Mouse (Mus musculus): ENCODE results near the gene Mrpl9. TPM values are rescaled to one million over a fixed set of nuclear protein-coding genes. Genes with fewer than 3 reads are reported as not detected.

Gene Mrpl9
- 16.9 and 19.6 TPM in 2 replicates for polyA plus RNA-seq (2012; rRNA removed)

DNA sequence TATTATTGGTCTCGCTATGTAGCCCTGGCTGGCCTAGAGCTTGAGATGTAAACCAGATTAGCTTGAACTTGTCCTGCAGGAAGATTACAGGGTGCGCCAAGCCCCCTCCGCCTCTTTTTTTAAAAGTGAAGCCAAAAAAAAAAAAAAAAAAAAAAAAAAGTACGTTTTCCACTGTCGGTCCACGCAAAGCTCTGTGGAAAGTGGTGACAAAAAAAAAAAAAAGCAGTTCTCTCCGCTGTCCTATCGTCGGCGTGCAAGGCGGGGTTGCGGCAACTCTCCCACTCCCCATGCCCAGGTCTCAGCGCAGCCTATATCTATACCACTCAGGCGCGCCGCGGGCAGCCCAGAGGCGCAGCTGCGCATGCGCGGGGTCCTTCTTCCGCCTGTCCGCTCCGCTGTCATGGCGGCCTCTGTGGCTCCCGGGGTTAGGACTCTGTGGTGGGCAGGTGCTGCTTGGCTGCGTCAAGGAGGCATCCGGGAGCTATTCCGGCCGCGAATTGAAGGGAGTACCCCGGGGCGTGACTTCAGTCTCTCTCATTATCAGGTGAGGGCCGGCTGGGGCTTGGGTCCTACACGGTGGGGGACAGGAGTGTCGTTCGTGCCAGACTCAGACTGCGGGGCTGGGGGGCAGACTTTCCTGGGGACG lies at the start of gene Mrpl9:
Gene Mrpl9 (plus strand): TSS at position 368 of the 646 bp plus-strand sequence.
- no peaks in the 10 kb centered on the region for H3K27me3 ChIP-seq (ENCODE audit: control insufficient read depth, insufficient read depth, low read length)
- H3K4me1 ChIP-seq (ENCODE audit: control insufficient read depth, insufficient read depth, insufficient read length): peaks cover 4% of the 10 kb centered on the region
- peaks cover 23% of the 10 kb centered on the region for H3K36me3 ChIP-seq (ENCODE audit: control insufficient read depth, insufficient read depth, low read length)
- peak within 1 kb of the TSS; percentile 97 for H3K4me3 ChIP-seq (ENCODE audit: extremely low read depth, insufficient read depth, insufficient read length)
- WGBS: under 1% methylated on average over 39 of the region's 39 CpGs
- TF ChIP-seq CTCF (IDR thresholded peaks at IDR 0.05; ENCODE audit: extremely low read depth, insufficient read depth, insufficient read length, insufficient replicate concordance): no peak
- TF ChIP-seq POLR2A (IDR thresholded peaks at IDR 0.05; ENCODE audit: low read depth, low read length): peak; percentile 91
- H3K27ac ChIP-seq (ENCODE audit: insufficient read depth, low read length): peak within 1 kb of the TSS; percentile 78
- peak; percentile 82 to 94 for DNase-seq (ENCODE audit: low read depth in 1 of 2, low spot score in 2 of 2)

DNA sequence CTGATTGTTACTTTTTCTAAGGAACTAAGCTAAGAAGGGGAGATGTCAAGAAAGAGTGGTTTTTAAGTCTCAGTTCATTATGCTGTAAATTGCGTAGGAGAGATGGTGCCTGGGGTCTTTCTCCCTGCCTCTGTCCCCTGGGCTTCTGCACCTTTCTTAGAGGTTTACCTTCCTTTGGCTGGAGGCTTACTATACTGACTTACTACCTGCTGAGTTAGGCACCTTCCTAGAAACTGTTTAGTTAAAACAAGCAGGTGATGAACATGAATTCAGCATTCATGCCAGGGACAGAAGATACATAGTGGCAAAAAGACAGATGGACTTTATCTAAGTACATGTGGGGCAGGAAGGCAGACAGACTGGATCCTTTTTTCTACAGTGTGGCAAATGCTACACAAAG lies 46.8 kb upstream of the Mrpl9 start:
- Histone ChIP-seq H3K27ac (ENCODE audit: insufficient read depth, low read length) (no peak overlapping the region), H3K36me3 (ENCODE audit: control insufficient read depth, insufficient read depth, low read length) (no peaks in the 10 kb centered on the region), H3K4me1 (ENCODE audit: control insufficient read depth, insufficient read depth, insufficient read length) (no peaks in the 10 kb centered on the region; the same call in 1 of the 2 replicates), H3K4me3 (ENCODE audit: extremely low read depth, insufficient read depth, insufficient read length) (no peak overlapping the region), H3K27me3 (ENCODE audit: control insufficient read depth, insufficient read depth, low read length) (peaks cover 2% of the 10 kb centered on the region; the same call in 1 of the 2 replicates)
- DNase-seq (ENCODE audit: low read depth in 1 of 2, low spot score in 2 of 2): no peak
- TF ChIP-seq CTCF (IDR thresholded peaks at IDR 0.05; ENCODE audit: extremely low read depth, insufficient read depth, insufficient read length, insufficient replicate concordance): no peak
- no peak for TF ChIP-seq POLR2A (IDR thresholded peaks at IDR 0.05; ENCODE audit: low read depth, low read length)
- 87% methylated on average over 1 of the region's 1 CpGs for WGBS

DNA sequence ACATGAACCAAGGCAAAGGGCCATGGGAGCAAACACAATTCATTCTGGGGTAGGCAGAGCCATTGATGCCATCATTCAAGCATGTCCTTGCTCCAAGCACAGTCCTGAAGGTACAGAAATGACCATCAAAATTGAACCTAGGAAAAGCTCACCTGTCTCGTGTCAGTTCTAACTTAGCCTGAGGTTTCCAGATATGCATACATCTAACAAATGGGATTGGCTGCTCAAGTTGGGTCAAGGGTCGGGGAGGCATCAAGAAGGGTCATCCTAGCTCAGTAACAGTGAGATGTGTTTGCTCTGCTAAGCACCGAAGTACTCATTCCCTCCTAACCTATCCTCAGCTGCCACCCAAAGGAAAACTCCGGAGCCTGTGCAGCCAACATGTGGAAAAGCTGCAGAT lies 46.3 kb upstream of the Mrpl9 start:
- Histone ChIP-seq H3K4me3 (ENCODE audit: extremely low read depth, insufficient read depth, insufficient read length) (no peak overlapping the region), H3K36me3 (ENCODE audit: control insufficient read depth, insufficient read depth, low read length) (no peaks in the 10 kb centered on the region), H3K4me1 (ENCODE audit: control insufficient read depth, insufficient read depth, insufficient read length) (no peaks in the 10 kb centered on the region; the same call in 1 of the 2 replicates), H3K27ac (ENCODE audit: insufficient read depth, low read length) (no peak overlapping the region), H3K27me3 (ENCODE audit: control insufficient read depth, insufficient read depth, low read length) (peaks cover 2% of the 10 kb centered on the region; the same call in 1 of the 2 replicates)
- 84% methylated on average over 4 of the region's 4 CpGs for WGBS
- TF ChIP-seq POLR2A (IDR thresholded peaks at IDR 0.05; ENCODE audit: low read depth, low read length) (no peak), CTCF (IDR thresholded peaks at IDR 0.05; ENCODE audit: extremely low read depth, insufficient read depth, insufficient read length, insufficient replicate concordance) (no peak)
- no peak for DNase-seq (ENCODE audit: low read depth in 1 of 2, low spot score in 2 of 2)

DNA sequence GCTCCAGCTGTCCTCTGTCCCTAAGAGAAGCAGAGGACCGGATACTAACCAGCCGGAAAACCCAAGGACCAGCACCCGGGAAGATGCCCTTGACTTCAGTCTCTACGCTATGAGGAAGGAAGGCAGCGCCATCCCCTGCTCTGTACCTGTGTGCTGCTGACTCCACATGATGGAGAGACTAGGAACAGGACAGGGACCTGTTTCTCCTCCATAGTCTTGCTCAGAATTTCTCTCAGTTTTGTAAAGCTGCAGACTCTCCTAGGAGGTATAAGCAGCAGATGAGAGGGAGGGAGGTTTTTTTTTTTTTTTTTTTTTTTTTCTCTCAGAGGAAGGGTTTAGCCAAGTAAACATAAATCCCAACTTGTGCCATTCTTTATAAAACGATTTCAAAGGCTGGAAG lies 44.9 kb upstream of the Mrpl9 start, which contains the start of gene Lingo4:
Gene Lingo4 (plus strand): TSS at position 301 of the 400 bp plus-strand sequence.
- peaks cover 2% of the 10 kb centered on the region; the same call in 1 of the 2 replicates for H3K27me3 ChIP-seq (ENCODE audit: control insufficient read depth, insufficient read depth, low read length)
- no peak for TF ChIP-seq CTCF (IDR thresholded peaks at IDR 0.05; ENCODE audit: extremely low read depth, insufficient read depth, insufficient read length, insufficient replicate concordance)
- TF ChIP-seq POLR2A (IDR thresholded peaks at IDR 0.05; ENCODE audit: low read depth, low read length): no peak
- no peak for DNase-seq (ENCODE audit: low read depth in 1 of 2, low spot score in 2 of 2)
- no peak within 1 kb of the TSS; the same call in 1 of the 2 replicates for H3K4me3 ChIP-seq (ENCODE audit: extremely low read depth, insufficient read depth, insufficient read length)
- no peaks in the 10 kb centered on the region for H3K36me3 ChIP-seq (ENCODE audit: control insufficient read depth, insufficient read depth, low read length)
- no peak within 1 kb of the TSS for H3K27ac ChIP-seq (ENCODE audit: insufficient read depth, low read length)
- no peaks in the 10 kb centered on the region; the same call in 1 of the 2 replicates for H3K4me1 ChIP-seq (ENCODE audit: control insufficient read depth, insufficient read depth, insufficient read length)
- 67% methylated on average over 6 of the region's 6 CpGs for WGBS

DNA sequence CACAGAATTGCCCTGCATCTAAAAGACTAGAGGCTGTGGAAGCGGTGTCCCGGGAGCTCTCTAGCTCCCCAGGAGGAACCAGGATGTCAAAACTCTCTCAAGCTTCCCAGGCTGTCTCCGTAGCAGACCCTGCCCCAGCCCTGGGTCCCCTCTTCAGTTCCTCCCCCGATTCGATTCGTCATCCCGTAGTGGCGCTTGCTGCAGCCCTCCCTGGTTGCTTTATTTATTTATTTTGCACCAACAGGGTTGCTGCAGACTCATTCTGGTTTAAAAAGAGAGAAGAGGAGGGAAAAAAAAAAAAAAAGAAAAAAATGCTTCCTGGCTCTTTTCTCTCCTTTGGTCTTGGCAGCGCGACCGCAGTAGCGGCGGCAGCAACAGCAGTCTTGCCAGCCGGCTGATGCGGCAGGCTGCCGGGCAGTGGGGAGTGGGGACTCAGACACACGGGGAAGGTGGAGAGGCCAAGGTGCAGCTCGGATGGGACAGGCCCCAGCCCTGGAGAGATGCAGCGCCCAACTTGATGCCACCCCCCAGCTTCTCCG lies 44.1 kb upstream of the Mrpl9 start:
- H3K27ac ChIP-seq (ENCODE audit: insufficient read depth, low read length): no peak overlapping the region
- WGBS: 3% methylated on average over 20 of the region's 20 CpGs
- H3K36me3 ChIP-seq (ENCODE audit: control insufficient read depth, insufficient read depth, low read length): no peaks in the 10 kb centered on the region
- H3K4me1 ChIP-seq (ENCODE audit: control insufficient read depth, insufficient read depth, insufficient read length): no peaks in the 10 kb centered on the region; the same call in 1 of the 2 replicates
- no peak for TF ChIP-seq POLR2A (IDR thresholded peaks at IDR 0.05; ENCODE audit: low read depth, low read length)
- TF ChIP-seq CTCF (IDR thresholded peaks at IDR 0.05; ENCODE audit: extremely low read depth, insufficient read depth, insufficient read length, insufficient replicate concordance): no peak
- H3K27me3 ChIP-seq (ENCODE audit: control insufficient read depth, insufficient read depth, low read length): peaks cover 2% of the 10 kb centered on the region; the same call in 1 of the 2 replicates
- H3K4me3 ChIP-seq (ENCODE audit: extremely low read depth, insufficient read depth, insufficient read length): no peak overlapping the region; the same call in 1 of the 2 replicates
- no peak for DNase-seq (ENCODE audit: low read depth in 1 of 2, low spot score in 2 of 2)

DNA sequence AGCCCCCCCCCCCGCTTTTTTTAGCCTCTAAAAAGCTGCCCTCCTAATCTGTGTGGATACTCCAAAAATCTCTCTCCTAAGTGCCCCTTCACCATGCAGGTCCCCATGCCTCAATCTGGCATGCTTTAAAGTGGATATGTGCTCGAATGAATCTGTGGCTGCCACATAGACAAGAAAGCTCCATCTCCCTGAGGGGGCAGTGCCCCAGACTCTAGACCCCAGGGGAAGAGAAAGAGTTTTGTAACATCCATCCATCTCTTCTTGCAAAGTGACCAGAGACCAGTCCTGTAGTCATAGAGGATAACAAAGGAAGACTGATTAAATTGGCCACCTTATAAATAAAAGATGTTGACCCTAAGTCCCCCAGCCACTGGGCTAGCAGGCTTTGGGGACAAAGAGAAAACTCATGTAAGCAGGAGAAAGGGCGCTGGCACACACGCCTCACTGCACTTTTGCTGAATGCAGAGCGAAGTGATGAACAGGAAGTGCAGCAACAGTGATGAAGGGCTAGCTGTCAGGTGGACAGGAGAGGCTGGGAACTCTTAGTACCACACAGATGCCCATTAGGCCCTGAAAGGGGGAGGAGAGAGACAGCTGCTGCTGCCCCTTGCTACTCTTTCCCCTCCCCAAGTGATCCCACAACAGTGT lies 43.3 kb upstream of the Mrpl9 start:
- H3K4me1 ChIP-seq (ENCODE audit: control insufficient read depth, insufficient read depth, insufficient read length): no peaks in the 10 kb centered on the region; the same call in 1 of the 2 replicates
- no peak for DNase-seq (ENCODE audit: low read depth in 1 of 2, low spot score in 2 of 2)
- peaks cover 2% of the 10 kb centered on the region; the same call in 1 of the 2 replicates for H3K27me3 ChIP-seq (ENCODE audit: control insufficient read depth, insufficient read depth, low read length)
- 57% methylated on average over 5 of the region's 5 CpGs for WGBS
- no peak overlapping the region for H3K27ac ChIP-seq (ENCODE audit: insufficient read depth, low read length)
- no peaks in the 10 kb centered on the region for H3K36me3 ChIP-seq (ENCODE audit: control insufficient read depth, insufficient read depth, low read length)
- TF ChIP-seq CTCF (IDR thresholded peaks at IDR 0.05; ENCODE audit: extremely low read depth, insufficient read depth, insufficient read length, insufficient replicate concordance): no peak
- no peak for TF ChIP-seq POLR2A (IDR thresholded peaks at IDR 0.05; ENCODE audit: low read depth, low read length)
- no peak overlapping the region for H3K4me3 ChIP-seq (ENCODE audit: extremely low read depth, insufficient read depth, insufficient read length)

All from spleen, adult 2 months (tissue).